10 mouse cellular contexts compared by ENCODE assay signal in the genomic region with DNA sequence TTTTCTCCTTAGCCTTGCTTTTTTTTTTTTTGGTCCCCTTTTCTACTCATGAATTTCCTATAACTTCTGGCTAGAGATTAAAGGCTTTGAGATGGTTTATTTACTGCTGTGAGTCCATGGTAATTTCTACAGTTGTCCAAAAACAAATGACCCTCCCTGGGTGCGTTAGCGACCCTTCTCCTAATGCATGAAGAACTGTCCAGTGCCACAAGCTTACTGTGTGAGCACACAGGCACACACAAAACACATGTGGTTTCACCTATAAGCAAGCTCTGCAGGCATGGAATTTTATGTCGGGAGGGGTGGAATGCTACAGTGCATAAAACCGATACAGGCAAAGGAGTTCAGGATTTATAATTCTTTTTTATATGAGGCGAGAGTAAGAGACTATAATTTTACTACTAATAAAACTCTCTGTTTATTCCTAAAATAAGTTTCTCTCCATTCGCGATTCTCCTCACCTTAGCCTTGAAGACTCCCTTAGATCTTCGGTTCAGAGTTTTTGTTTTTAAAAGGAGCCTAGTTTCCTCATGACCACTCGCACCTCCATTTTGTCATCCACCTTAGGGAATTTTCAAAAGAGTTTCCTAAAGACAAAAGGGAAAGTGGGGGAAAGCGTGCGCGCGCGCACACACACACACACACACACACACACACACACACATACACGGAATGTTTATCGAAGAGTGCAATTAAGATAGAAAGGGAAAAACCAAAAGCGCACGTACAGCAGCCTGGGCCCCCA. TPM values are rescaled to one million over a fixed set of nuclear protein-coding genes. Genes with fewer than 3 reads are reported as not detected.
DNase-seq lines count a peak whose midpoint lies in the region; ATAC-seq lines count a peak whose summit lies in the region.
"Had no signal": no experiment of that assay in that cellular context is flagged by ENCODE, and none has a peak within 500 bp of the region (broad histone marks: within the 10 kb centered on the region; RNA-seq: fewer than 3 reads in every experiment).

No protein-coding gene starts in this region.

- peak overlapping the region; percentile 29; the same call in 1 of the 2 replicates for H3K9ac ChIP-seq in heart, embryonic 15.5 days
- H3K9ac ChIP-seq in embryonic facial prominence, embryonic 11.5 days (replicated peaks; ENCODE audit: low read length): peak overlapping the region; percentile 61
- no peak overlapping the region for H3K9ac ChIP-seq in intestine, embryonic 14.5 days (ENCODE audit: low read length)
- no peak overlapping the region for H3K9ac ChIP-seq in midbrain, embryonic 15.5 days

- peaks cover 15% of the 10 kb centered on the region for H3K4me1 ChIP-seq in heart, embryonic 15.5 days (replicated peaks)
- peaks cover 5% of the 10 kb centered on the region for H3K4me1 ChIP-seq in embryonic facial prominence, embryonic 11.5 days (ENCODE audit: control insufficient read depth, insufficient read depth, low read length)
- H3K4me1 ChIP-seq in intestine, embryonic 14.5 days (replicated peaks; ENCODE audit: control insufficient read depth, insufficient read depth, low read length): peaks cover 4% of the 10 kb centered on the region; the same call in 1 of the 2 replicates
- peaks cover 9% of the 10 kb centered on the region for H3K4me1 ChIP-seq in midbrain, embryonic 15.5 days

- no peaks in the 10 kb centered on the region for H3K9me3 ChIP-seq in heart, embryonic 15.5 days (replicated peaks)
- H3K9me3 ChIP-seq in embryonic facial prominence, embryonic 11.5 days (replicated peaks; ENCODE audit: control insufficient read depth, low read length): no peaks in the 10 kb centered on the region
- H3K9me3 ChIP-seq in intestine, embryonic 14.5 days (ENCODE audit: control insufficient read depth, low read length): no peaks in the 10 kb centered on the region
- H3K9me3 ChIP-seq in midbrain, embryonic 15.5 days: no peaks in the 10 kb centered on the region

- no peak for DNase-seq in heart, adult 8-10 months (ENCODE audit: low spot score)
- DNase-seq in embryonic facial prominence, embryonic 11.5 days (ENCODE audit: low spot score): no peak
- DNase-seq in intestine, embryonic 14.5 days (ENCODE audit: low spot score): peak; percentile 58
- DNase-seq in gastrocnemius, postnatal 4 days (ENCODE audit: low spot score in 2 of 2): no peak
- DNase-seq in spleen, postnatal 4 days (ENCODE audit: low spot score in 2 of 2): no peak
- DNase-seq in ovary, postnatal 10 days (ENCODE audit: low spot score): no peak

- 4% methylated on average over 18 of the region's 18 CpGs for WGBS in heart, embryonic 15.5 days
- WGBS in embryonic facial prominence, embryonic 11.5 days: 2% methylated on average over 18 of the region's 18 CpGs
- WGBS in intestine, embryonic 14.5 days: 4% methylated on average over 18 of the region's 18 CpGs
- 2% methylated on average over 18 of the region's 18 CpGs for WGBS in midbrain, embryonic 15.5 days

- ATAC-seq in heart, embryonic 15.5 days (replicated peaks; ENCODE audit: insufficient number of reproducible peaks, insufficient read depth, low FRiP score, low read depth): no peak
- no peak for ATAC-seq in embryonic facial prominence, embryonic 11.5 days (replicated peaks; ENCODE audit: insufficient number of reproducible peaks, low FRiP score, low TSS enrichment, low read depth)
- ATAC-seq in intestine, embryonic 14.5 days (replicated peaks; ENCODE audit: low FRiP score, low TSS enrichment, low read depth): no peak
- ATAC-seq in midbrain, embryonic 15.5 days (replicated peaks): no peak

- peak overlapping the region; percentile 47 for H3K4me3 ChIP-seq in heart, embryonic 15.5 days
- H3K4me3 ChIP-seq in embryonic facial prominence, embryonic 11.5 days (ENCODE audit: low read depth, low read length): peak overlapping the region; percentile 38
- peak overlapping the region; percentile 25 for H3K4me3 ChIP-seq in intestine, embryonic 14.5 days (ENCODE audit: low read depth, low read length)
- peak overlapping the region; percentile 22 for H3K4me3 ChIP-seq in midbrain, embryonic 15.5 days

- H3K27me3 ChIP-seq in heart, embryonic 15.5 days: peaks cover 89% of the 10 kb centered on the region
- peaks cover 28% of the 10 kb centered on the region for H3K27me3 ChIP-seq in embryonic facial prominence, embryonic 11.5 days (ENCODE audit: control insufficient read depth, insufficient read depth, low read length)
- H3K27me3 ChIP-seq in intestine, embryonic 14.5 days (replicated peaks; ENCODE audit: control insufficient read depth, insufficient read depth, low read length): peaks cover 87% of the 10 kb centered on the region
- H3K27me3 ChIP-seq in midbrain, embryonic 15.5 days (replicated peaks): peaks cover 76% of the 10 kb centered on the region

- peak overlapping the region; percentile 81 for H3K4me2 ChIP-seq in heart, embryonic 15.5 days
- H3K4me2 ChIP-seq in embryonic facial prominence, embryonic 11.5 days (ENCODE audit: low read depth, low read length): peak overlapping the region; percentile 74
- peak overlapping the region; percentile 45 for H3K4me2 ChIP-seq in intestine, embryonic 14.5 days (ENCODE audit: low read length)
- peak overlapping the region; percentile 46 for H3K4me2 ChIP-seq in midbrain, embryonic 15.5 days

- no peak overlapping the region for H3K27ac ChIP-seq in heart, embryonic 15.5 days
- H3K27ac ChIP-seq in embryonic facial prominence, embryonic 11.5 days (replicated peaks; ENCODE audit: low read depth, low read length): peak overlapping the region; percentile 43
- no peak overlapping the region for H3K27ac ChIP-seq in intestine, embryonic 14.5 days (ENCODE audit: low read depth)
- no peak overlapping the region for H3K27ac ChIP-seq in midbrain, embryonic 15.5 days

- H3K36me3 ChIP-seq in heart, embryonic 15.5 days: no peaks in the 10 kb centered on the region
- no peaks in the 10 kb centered on the region for H3K36me3 ChIP-seq in embryonic facial prominence, embryonic 11.5 days (replicated peaks; ENCODE audit: control insufficient read depth, insufficient read depth, low read depth, low read length)
- no peaks in the 10 kb centered on the region for H3K36me3 ChIP-seq in intestine, embryonic 14.5 days (ENCODE audit: control insufficient read depth, insufficient read depth, low read length)
- no peaks in the 10 kb centered on the region for H3K36me3 ChIP-seq in midbrain, embryonic 15.5 days (replicated peaks)

RNA-seq across cellular contexts. Expression of a gene that starts 12.5 kb away (rescaled TPM):
- polyA plus RNA-seq in heart, embryonic 15.5 days (2015; fragmentation: Nextera tagmentation; extraction: Ambion mirVana): 0.29 and 0.33 TPM in 2 replicates
- total RNA-seq in heart, adult 8-10 months (2022): not detected
- polyA plus RNA-seq in embryonic facial prominence, embryonic 11.5 days (2014; fragmentation: Nextera tagmentation; extraction: Ambion mirVana): 34.3 and 39.6 TPM in 2 replicates
- polyA plus RNA-seq in intestine, embryonic 14.5 days (2014; fragmentation: Nextera tagmentation; extraction: Ambion mirVana): not detected in 2 replicates
- 1.0 and 1.2 TPM in 2 replicates for polyA plus RNA-seq in midbrain, embryonic 15.5 days (2015; fragmentation: Nextera tagmentation; extraction: Ambion mirVana)
- total RNA-seq in gastrocnemius, postnatal 4 days (2021): not detected
- total RNA-seq: CH12.LX; granulocyte monocyte progenitor cell, adult 5-6 weeks had no signal

RNA-seq across cellular contexts. Expression of a gene that starts 27.4 kb away (rescaled TPM):
- not detected in 2 replicates for polyA plus RNA-seq in heart, embryonic 15.5 days (2015; fragmentation: Nextera tagmentation; extraction: Ambion mirVana)
- not detected for total RNA-seq in heart, adult 8-10 months (2022)
- 0.15 and 0.79 TPM in 2 replicates for polyA plus RNA-seq in embryonic facial prominence, embryonic 11.5 days (2014; fragmentation: Nextera tagmentation; extraction: Ambion mirVana)
- polyA plus RNA-seq in intestine, embryonic 14.5 days (2014; fragmentation: Nextera tagmentation; extraction: Ambion mirVana): not detected in 2 replicates
- polyA plus RNA-seq in midbrain, embryonic 15.5 days (2015; fragmentation: Nextera tagmentation; extraction: Ambion mirVana): not detected in 2 replicates
- not detected for total RNA-seq in gastrocnemius, postnatal 4 days (2021)
- total RNA-seq: CH12.LX; granulocyte monocyte progenitor cell, adult 5-6 weeks had no signal

RNA-seq across cellular contexts. Expression of a gene that starts 48.8 kb away (rescaled TPM):
- not detected in 2 replicates for polyA plus RNA-seq in heart, embryonic 15.5 days (2015; fragmentation: Nextera tagmentation; extraction: Ambion mirVana)
- not detected for total RNA-seq in heart, adult 8-10 months (2022)
- polyA plus RNA-seq in embryonic facial prominence, embryonic 11.5 days (2014; fragmentation: Nextera tagmentation; extraction: Ambion mirVana): not detected in 2 replicates
- not detected in 2 replicates for polyA plus RNA-seq in intestine, embryonic 14.5 days (2014; fragmentation: Nextera tagmentation; extraction: Ambion mirVana)
- polyA plus RNA-seq in midbrain, embryonic 15.5 days (2015; fragmentation: Nextera tagmentation; extraction: Ambion mirVana): not detected in 2 replicates
- total RNA-seq in gastrocnemius, postnatal 4 days (2021): not detected
- total RNA-seq: CH12.LX; granulocyte monocyte progenitor cell, adult 5-6 weeks had no signal

RNA-seq across cellular contexts. Expression of a gene that starts 49.2 kb away (rescaled TPM):
- polyA plus RNA-seq in heart, embryonic 15.5 days (2015; fragmentation: Nextera tagmentation; extraction: Ambion mirVana): 30.9 and 35.3 TPM in 2 replicates
- 10 to 100 TPM; 17.4 to 22.6 (median 20.4) TPM for total RNA-seq in heart, adult 8-10 months (2022)
- polyA plus RNA-seq in embryonic facial prominence, embryonic 11.5 days (2014; fragmentation: Nextera tagmentation; extraction: Ambion mirVana): 75.0 and 80.1 TPM in 2 replicates
- 49.4 and 49.7 TPM in 2 replicates for polyA plus RNA-seq in intestine, embryonic 14.5 days (2014; fragmentation: Nextera tagmentation; extraction: Ambion mirVana)
- 178 and 182 TPM in 2 replicates for polyA plus RNA-seq in midbrain, embryonic 15.5 days (2015; fragmentation: Nextera tagmentation; extraction: Ambion mirVana)
- 10 to 100 TPM; 26.6 to 31.5 TPM for total RNA-seq in gastrocnemius, postnatal 4 days (2021)

Comparison
In these comparisons a context has a peak if more than half of its experiments do, and no peak if none do; other contexts are left out.
1. H3K9ac ChIP-seq: peak in heart, embryonic 15.5 days (single experiment) and embryonic facial prominence, embryonic 11.5 days (single experiment); none in intestine, embryonic 14.5 days (single experiment) and midbrain, embryonic 15.5 days (single experiment).
2. RNA of a gene that starts 12.5 kb away (polyA plus RNA-seq): 34.3 to 39.6 TPM in embryonic facial prominence, embryonic 11.5 days; 1.0 to 1.2 TPM in midbrain, embryonic 15.5 days, 0.29 to 0.33 TPM in heart, embryonic 15.5 days and not detected in intestine, embryonic 14.5 days; every median in the first group is over 10 times any median in the second.
3. Peak in every context shown above with its lines, with median percentiles within 50 percentile points of each other: H3K4me2 ChIP-seq and H3K4me3 ChIP-seq.